8 mouse cellular contexts compared by ENCODE assay signal in genomic region chr12:80013904-80014597, GRCm38 (mm10).
DNase-seq lines count a peak whose midpoint lies in the region; ATAC-seq lines count a peak whose summit lies in the region.

No protein-coding gene starts in this region.

- ATAC-seq in erythroblast, adult 5-6 weeks (replicated peaks; ENCODE audit: low FRiP score, poor library complexity, severe bottlenecking), result peak; percentile 73
- no peak for ATAC-seq in neural tube, embryonic 11.5 days (ENCODE audit: insufficient read depth, low FRiP score, low TSS enrichment)

- H3K4me2 ChIP-seq in neural tube, embryonic 11.5 days (ENCODE audit: low read depth), result peak overlapping the region; percentile 22; the same call in 1 of the 2 replicates

- intact Hi-C loops in heart, postnatal 14 days (cut with DNase I), result loop anchor here (5.0 kb wide), 1 partner anchor 38 kb away; no protein-coding TSS in a partner anchor

- no peaks in the 10 kb centered on the region for H3K36me3 ChIP-seq in neural tube, embryonic 11.5 days (ENCODE audit: control insufficient read depth, insufficient read depth, low read length)

- H3K27me3 ChIP-seq in neural tube, embryonic 11.5 days (ENCODE audit: control insufficient read depth, insufficient read depth, low read length), result no peaks in the 10 kb centered on the region

- 0 out of 2 replicates have a peak overlapping the region, but pooled peaks have one; percentile 32 for H3K9ac ChIP-seq in neural tube, embryonic 11.5 days (ENCODE audit: low read length)

- WGBS in neural tube, embryonic 11.5 days, result 32% methylated on average over 14 of the region's 14 CpGs

- no peak overlapping the region for H3K4me3 ChIP-seq in neural tube, embryonic 11.5 days (ENCODE audit: low read depth, low read length)

- H3K4me1 ChIP-seq in neural tube, embryonic 11.5 days (ENCODE audit: control insufficient read depth, insufficient read depth, low read length), result peaks cover 9% of the 10 kb centered on the region

- H3K27ac ChIP-seq in neural tube, embryonic 11.5 days (ENCODE audit: low read depth, low read length), result peak overlapping the region; percentile 62

- H3K9me3 ChIP-seq in neural tube, embryonic 11.5 days (ENCODE audit: control insufficient read depth, low read length), result no peaks in the 10 kb centered on the region

- peak; percentile 28 to 46 for DNase-seq in urinary bladder, postnatal 36 days (ENCODE audit: low spot score in 2 of 2)
- DNase-seq in urinary bladder, postnatal 4 days (ENCODE audit: low spot score in 2 of 2), result no peak
- peak; percentile 54 to 68 for DNase-seq in heart, postnatal 14 days
- DNase-seq in kidney, postnatal 4 days, result peak; percentile 65 to 79
- DNase-seq in lung, adult 18-20 months, result peak; percentile 32 to 37
- DNase-seq in neural tube, embryonic 11.5 days (ENCODE audit: low spot score), result peak; percentile 46
- peak; percentile 68 for DNase-seq in thymus, postnatal 25 days

Comparison
In these comparisons a context has a peak if more than half of its experiments do, and no peak if none do; other contexts are left out.
1. DNase-seq: peak in urinary bladder, postnatal 36 days (2 of 2), heart, postnatal 14 days (2 of 2), kidney, postnatal 4 days (2 of 2), lung, adult 18-20 months (2 of 2), neural tube, embryonic 11.5 days (single experiment) and thymus, postnatal 25 days (single experiment); none in urinary bladder, postnatal 4 days (0 of 2).